Mouse (Mus musculus) ES-CJ7 (cell line): Measurements from ENCODE around the gene Macrod2.

Experiments
- DNase-seq: peaks from one replicate; pipeline ENCODE4 v3.0.0; 2011; ENCODE audit warnings: low read depth, low spot score

The Macrod2 gene

GRCm38 (mm10) chr2:141825606-141826495, 1430.7 kb downstream of the Macrod2 start:
- DNase-seq = no peak

- DNase-seq = no peak
Measured at GRCm38 (mm10) chr2:141830496-141830895, 1435.4 kb downstream of the Macrod2 start.

- DNase-seq = no peak
Measured at GRCm38 (mm10) chr2:141831515-141831914, 1436.4 kb downstream of the Macrod2 start.

GRCm38 (mm10) chr2:141834156-141834782, 1439.2 kb downstream of the Macrod2 start:
- no peak for DNase-seq

- no peak for DNase-seq
Measured at GRCm38 (mm10) chr2:141844408-141845175, 1449.5 kb downstream of the Macrod2 start.

GRCm38 (mm10) chr2:141859220-141859619, 1464.1 kb downstream of the Macrod2 start:
- DNase-seq = no peak

GRCm38 (mm10) chr2:141861679-141862268, 1466.7 kb downstream of the Macrod2 start:
- DNase-seq = no peak

GRCm38 (mm10) chr2:141862531-141863265, 1467.6 kb downstream of the Macrod2 start:
- peak; percentile 7 for DNase-seq

- DNase-seq = no peak
Measured at GRCm38 (mm10) chr2:141863628-141864165, 1468.6 kb downstream of the Macrod2 start.

GRCm38 (mm10) chr2:141870930-141871329, 1475.8 kb downstream of the Macrod2 start:
- no peak for DNase-seq

GRCm38 (mm10) chr2:141876155-141876851, 1481.2 kb downstream of the Macrod2 start:
- DNase-seq = no peak

GRCm38 (mm10) chr2:141876958-141877357, 1481.8 kb downstream of the Macrod2 start:
- no peak for DNase-seq

- DNase-seq = no peak
Measured at GRCm38 (mm10) chr2:141878473-141878872, 1483.4 kb downstream of the Macrod2 start.

GRCm38 (mm10) chr2:141879711-141880110, 1484.6 kb downstream of the Macrod2 start:
- no peak for DNase-seq

- DNase-seq = no peak
Measured at GRCm38 (mm10) chr2:141886694-141887474, 1491.8 kb downstream of the Macrod2 start.

- no peak for DNase-seq
Measured at GRCm38 (mm10) chr2:141889497-141889896, 1494.4 kb downstream of the Macrod2 start.

- DNase-seq = no peak
Measured at GRCm38 (mm10) chr2:141897951-141898350, 1502.8 kb downstream of the Macrod2 start.

GRCm38 (mm10) chr2:141911831-141912447, 1516.8 kb downstream of the Macrod2 start:
- DNase-seq = no peak

- DNase-seq = no peak
Measured at GRCm38 (mm10) chr2:141913486-141913885, 1518.4 kb downstream of the Macrod2 start.
